Mouse (Mus musculus) limb, embryonic 14.5 days (tissue): ENCODE results near the gene Prrt3. TPM values are rescaled to one million over a fixed set of nuclear protein-coding genes. Genes with fewer than 3 reads are reported as not detected.

Source experiments
- ATAC-seq: fragments of 200-750 bp; cut with Nextera tagmentation; 2 replicates; pipeline ENCODE4 v1.8.0; 2017; ENCODE audit warnings: low read depth, moderate number of reproducible peaks, moderate TSS enrichment; ENCODE audit not compliant: low FRiP score
- DNase-seq: peaks from one replicate; pipeline ENCODE4 v3.0.0-alpha.2; 2015; ENCODE audit warnings: low spot score
- H3K27ac ChIP-seq: fragments of 300-500 bp; sonication (generic); replicated peaks from 2 replicates; pipeline ENCODE4 v1.5.1; 2014; ENCODE audit warnings: low read depth, mild to moderate bottlenecking, low read length, moderate library complexity, mixed read lengths
- H3K27me3 ChIP-seq: fragments of 300-500 bp; sonication (generic); 2 replicates; pipeline ENCODE4 v1.6.1; 2014; ENCODE audit warnings: low read length, mixed read lengths; ENCODE audit not compliant: control insufficient read depth, insufficient read depth
- H3K36me3 ChIP-seq: fragments of 300-500 bp; sonication (generic); 2 replicates; pipeline ENCODE4 v1.6.1; 2014; ENCODE audit warnings: mild to moderate bottlenecking, low read length, moderate library complexity, mixed read lengths; ENCODE audit not compliant: control insufficient read depth, insufficient read depth
- H3K4me1 ChIP-seq: fragments of 300-500 bp; sonication (generic); 2 replicates; pipeline ENCODE4 v1.6.1; 2014; ENCODE audit warnings: antibody characterized with exemption, low read length, mixed read lengths; ENCODE audit not compliant: control insufficient read depth, insufficient read depth
- H3K4me2 ChIP-seq: fragments of 300-500 bp; sonication (generic); replicated peaks from 2 replicates; pipeline ENCODE4 v1.6.1; 2014; ENCODE audit warnings: low read depth, mild to moderate bottlenecking, low read length, moderate library complexity; ENCODE audit not compliant: severe bottlenecking
- H3K4me3 ChIP-seq: fragments of 300-500 bp; sonication (generic); replicated peaks from 2 replicates; pipeline ENCODE4 v1.5.1; 2014; ENCODE audit warnings: low read length
- H3K9ac ChIP-seq: fragments of 300-500 bp; sonication (generic); 2 replicates; pipeline ENCODE4 v1.6.1; 2014; ENCODE audit warnings: mild to moderate bottlenecking, low read depth, low read length, moderate library complexity; ENCODE audit not compliant: severe bottlenecking
- H3K9me3 ChIP-seq: fragments of 300-500 bp; sonication (generic); 2 replicates; pipeline ENCODE4 v1.6.1; 2016; ENCODE audit warnings: low read length; ENCODE audit not compliant: control insufficient read depth
- POLR2A ChIP-seq: fragments of 200-500 bp; IDR thresholded peaks from 2 replicates; pipeline ENCODE4 v1.8.0; 2012; ENCODE audit warnings: inconsistent platforms, mild to moderate bottlenecking, moderate library complexity, borderline replicate concordance; ENCODE audit not compliant: insufficient read depth, insufficient read length; ENCODE audit errors: extremely low read depth
- WGBS: fragments of 180-500 bp; shearing (Covaris S2); extraction: QIAGEN DNeasy Blood & Tissue Kit; methylation state at CpG from one replicate; pipeline ENCODE4 v1.1.7; 2014; 5-methylcytosine and 5-hydroxymethylcytosine counted together
- polyA plus RNA-seq, 2 experiments: library from polyadenylated mRNA; depleted of rRNA in 1 of 2; stranded (reverse) in 1 of 2; unstranded in 1 of 2; fragments of >200 nt; fragmentation: Nextera tagmentation in 1 of 2; extraction: Ambion mirVana in 1 of 2; gene quantifications; 2 replicates each; pipeline versions ENCODE4 v1.2.1 to v1.2.3; 2012 to 2014

Gene Prrt3
- polyA plus RNA-seq, 2 experiments, result 0.36 to 0.73 TPM

DNA sequence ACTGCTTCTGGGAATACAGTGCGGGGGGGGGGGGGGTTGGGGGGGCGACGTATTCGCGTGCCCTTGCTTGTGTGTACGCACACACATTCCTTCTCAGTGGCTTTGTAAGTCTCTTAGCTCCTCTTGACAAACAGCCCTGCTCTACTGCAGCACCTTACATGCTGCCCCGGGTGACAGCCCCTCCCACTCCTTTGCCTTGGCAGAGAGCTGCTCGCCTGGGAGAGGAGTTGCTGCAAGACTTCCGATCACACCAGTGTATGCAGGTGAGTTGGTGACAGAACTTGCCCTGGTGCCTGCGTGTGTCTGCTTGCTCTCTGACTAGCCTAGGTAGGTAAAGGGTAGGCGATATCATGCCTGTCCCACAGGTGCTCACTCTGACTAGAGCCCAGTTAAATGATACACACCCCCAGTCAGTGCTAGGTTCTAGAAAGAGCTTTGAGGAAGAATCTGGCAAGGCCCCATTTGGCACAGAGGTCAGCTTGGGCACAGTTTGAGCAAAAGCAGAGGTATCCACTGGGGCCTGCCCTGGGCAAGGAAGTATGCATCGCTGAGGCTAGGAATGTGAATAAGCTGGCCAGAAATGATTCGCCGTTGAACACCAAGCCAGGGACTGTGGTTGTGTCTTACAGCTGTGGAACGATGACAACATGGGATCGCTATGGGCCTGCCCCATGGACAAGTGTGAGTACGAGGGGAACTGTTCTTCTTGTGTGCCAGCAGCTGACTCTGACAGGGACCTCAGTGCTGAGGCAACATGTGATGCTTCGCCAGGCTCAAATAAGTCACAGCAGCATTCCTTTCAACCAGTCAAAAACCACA lies 21.0 kb downstream of the Prrt3 start:
- no peak for TF ChIP-seq POLR2A
- no peak for DNase-seq
- peaks cover 3% of the 10 kb centered on the region; the same call in 1 of the 2 replicates for H3K4me1 ChIP-seq

DNA sequence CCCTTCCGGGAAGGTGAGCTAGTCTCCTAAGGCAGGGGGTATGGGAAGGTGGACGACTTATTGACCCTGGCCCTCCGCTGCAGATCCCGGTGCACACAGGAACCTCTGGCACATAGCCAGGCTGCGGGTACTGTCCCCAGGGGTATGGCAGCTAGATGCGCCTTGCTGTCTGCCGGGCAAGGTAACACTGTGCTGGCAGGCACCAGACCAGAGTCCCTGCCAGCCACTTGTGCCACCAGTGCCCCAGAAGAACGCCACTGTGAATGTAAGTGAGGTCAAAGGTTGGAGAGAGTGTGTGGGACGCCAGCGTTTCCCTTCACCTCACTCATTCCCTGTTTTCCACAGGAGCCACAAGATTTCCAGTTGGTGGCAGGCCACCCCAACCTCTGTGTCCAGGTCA lies 22.8 kb downstream of the Prrt3 start:
- no peak overlapping the region for H3K4me2 ChIP-seq
- no peak overlapping the region for H3K4me3 ChIP-seq
- no peaks in the 10 kb centered on the region for H3K36me3 ChIP-seq
- peaks cover 26% of the 10 kb centered on the region for H3K27me3 ChIP-seq
- H3K27ac ChIP-seq, result no peak overlapping the region
- TF ChIP-seq POLR2A, result no peak
- ATAC-seq (no peak), DNase-seq (no peak)
- 84% methylated on average over 10 of the region's 10 CpGs for WGBS
- peaks cover 2% of the 10 kb centered on the region; the same call in 1 of the 2 replicates for H3K4me1 ChIP-seq
- no peak overlapping the region for H3K9ac ChIP-seq
- no peaks in the 10 kb centered on the region for H3K9me3 ChIP-seq

More for the DNA sequence above, 21.0 kb downstream of the Prrt3 start:
- Histone ChIP-seq H3K27ac (no peak overlapping the region), H3K27me3 (peaks cover 26% of the 10 kb centered on the region), H3K4me2 (no peak overlapping the region), H3K9ac (no peak overlapping the region), H3K9me3 (no peaks in the 10 kb centered on the region), H3K4me3 (no peak overlapping the region), H3K36me3 (no peaks in the 10 kb centered on the region)
- WGBS, result 52% methylated on average over 18 of the region's 18 CpGs
- no peak for ATAC-seq

DNA sequence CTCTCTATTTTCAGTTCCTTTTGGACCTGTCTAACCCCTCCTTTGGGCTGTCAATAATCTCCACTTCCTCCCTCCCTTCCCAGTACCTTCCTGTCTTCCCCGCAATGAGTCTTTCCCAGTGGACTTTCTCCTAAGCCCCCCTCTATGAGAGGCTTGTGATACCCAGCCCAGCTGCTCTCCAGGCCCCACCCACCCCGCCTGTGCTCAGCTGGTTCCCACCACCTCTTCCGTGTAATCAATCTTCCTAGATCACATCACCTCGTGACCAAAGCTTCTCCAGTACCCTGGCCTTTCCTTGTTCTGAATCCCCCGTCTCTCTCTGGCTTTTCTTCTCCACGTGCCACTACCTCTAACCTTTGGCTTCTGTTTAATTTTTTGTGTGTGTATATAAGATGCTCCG lies 24.4 kb downstream of the Prrt3 start:
- ATAC-seq (no peak), DNase-seq (no peak)
- no peaks in the 10 kb centered on the region for H3K36me3 ChIP-seq
- no peak overlapping the region for H3K4me2 ChIP-seq
- no peak for TF ChIP-seq POLR2A
- H3K4me3 ChIP-seq, result no peak overlapping the region
- 40% methylated on average over 7 of the region's 7 CpGs for WGBS
- H3K9me3 ChIP-seq, result no peaks in the 10 kb centered on the region
- H3K27ac ChIP-seq, result no peak overlapping the region
- peaks cover 19% of the 10 kb centered on the region for H3K27me3 ChIP-seq
- H3K9ac ChIP-seq, result no peak overlapping the region
- no peaks in the 10 kb centered on the region for H3K4me1 ChIP-seq

DNA sequence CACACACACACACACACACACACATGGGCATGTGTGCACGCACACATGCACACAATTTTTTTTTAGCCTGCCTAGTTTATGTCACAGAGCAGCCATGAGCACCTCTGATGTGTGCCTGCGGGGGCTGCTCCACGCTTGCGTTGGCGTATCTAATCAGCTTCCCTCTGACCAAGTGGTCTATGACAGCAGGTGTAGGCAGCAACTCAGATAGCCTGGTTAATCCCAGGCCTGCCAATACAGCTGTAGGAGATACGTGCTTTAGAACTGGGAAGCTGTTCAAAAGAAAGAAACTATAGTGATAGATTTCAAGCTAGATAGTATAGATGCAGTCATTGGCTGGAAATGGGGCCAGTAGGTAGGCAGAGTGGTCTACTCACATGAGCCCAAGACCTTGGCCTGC lies 28.0 kb downstream of the Prrt3 start:
- Histone ChIP-seq H3K9me3 (no peaks in the 10 kb centered on the region), H3K4me1 (peaks cover 3% of the 10 kb centered on the region; the same call in 1 of the 2 replicates), H3K9ac (no peak overlapping the region), H3K4me3 (no peak overlapping the region), H3K36me3 (no peaks in the 10 kb centered on the region), H3K27ac (no peak overlapping the region), H3K4me2 (no peak overlapping the region), H3K27me3 (peaks cover 11% of the 10 kb centered on the region)
- no peak for ATAC-seq
- WGBS, result 81% methylated on average over 6 of the region's 6 CpGs
- TF ChIP-seq POLR2A, result no peak
- DNase-seq, result no peak

DNA sequence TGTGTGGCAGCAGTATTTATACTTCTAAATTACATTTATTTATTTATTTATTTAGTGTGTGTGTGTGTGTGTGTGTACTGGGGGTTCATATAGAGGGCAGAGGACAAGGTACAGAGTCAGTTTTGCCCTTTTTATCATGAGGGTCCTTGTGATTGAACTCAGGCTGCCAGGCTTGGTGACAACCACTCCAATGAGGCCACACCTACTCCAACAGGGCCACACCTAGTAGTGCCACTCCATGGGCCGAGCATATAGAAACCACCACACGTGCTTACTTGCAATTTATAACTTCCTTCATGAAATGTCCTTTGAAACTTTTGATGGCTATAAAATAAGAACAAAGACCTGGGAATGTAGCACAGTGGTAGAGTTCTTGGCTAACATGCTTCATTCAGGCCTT lies 28.5 kb downstream of the Prrt3 start:
- no peak for DNase-seq
- Histone ChIP-seq H3K27me3 (peaks cover 11% of the 10 kb centered on the region), H3K4me2 (no peak overlapping the region), H3K9me3 (no peaks in the 10 kb centered on the region), H3K4me3 (no peak overlapping the region), H3K36me3 (no peaks in the 10 kb centered on the region), H3K27ac (no peak overlapping the region), H3K4me1 (peaks cover 3% of the 10 kb centered on the region; the same call in 1 of the 2 replicates), H3K9ac (no peak overlapping the region)
- WGBS, result 45% methylated on average over 2 of the region's 2 CpGs
- no peak for ATAC-seq
- no peak for TF ChIP-seq POLR2A
